Mouse (Mus musculus) ES-E14 (cell line): ENCODE measurements around the gene Rap1gap2.

Source experiments
- CHD2 ChIP-seq: IDR thresholded peaks from 2 replicates; pipeline ENCODE4 v1.6.1; 2014; ENCODE audit warnings: mild to moderate bottlenecking, low read depth, low read length, inconsistent platforms
- MAFK ChIP-seq: IDR thresholded peaks from 2 replicates; pipeline ENCODE4 v1.6.1; 2014; ENCODE audit warnings: mild to moderate bottlenecking, low read depth, low read length, inconsistent platforms; ENCODE audit not compliant: insufficient read depth
- ZC3H11A ChIP-seq: IDR thresholded peaks from 2 replicates; pipeline ENCODE4 v1.6.1; 2012; ENCODE audit warnings: low read depth, mild to moderate bottlenecking, inconsistent platforms, low read length, borderline replicate concordance
- ZNF384 ChIP-seq: IDR thresholded peaks from 2 replicates; pipeline ENCODE4 v1.6.1; 2012; ENCODE audit warnings: low read depth, low read length, inconsistent platforms

- TF ChIP-seq CHD2 (no peak), MAFK (no peak), ZC3H11A (no peak), ZNF384 (no peak)
Measured at GRCm38 (mm10) chr11:74491130-74491529, 119.6 kb downstream of the Rap1gap2 start.
